Mouse (Mus musculus): ENCODE measurements around the gene Spdye4c. TPM values are rescaled to one million over a fixed set of nuclear protein-coding genes. Genes with fewer than 3 reads are reported as not detected.

Spdye4c gene
- total RNA-seq, 2 experiments from 2014 or later = not detected

DNA sequence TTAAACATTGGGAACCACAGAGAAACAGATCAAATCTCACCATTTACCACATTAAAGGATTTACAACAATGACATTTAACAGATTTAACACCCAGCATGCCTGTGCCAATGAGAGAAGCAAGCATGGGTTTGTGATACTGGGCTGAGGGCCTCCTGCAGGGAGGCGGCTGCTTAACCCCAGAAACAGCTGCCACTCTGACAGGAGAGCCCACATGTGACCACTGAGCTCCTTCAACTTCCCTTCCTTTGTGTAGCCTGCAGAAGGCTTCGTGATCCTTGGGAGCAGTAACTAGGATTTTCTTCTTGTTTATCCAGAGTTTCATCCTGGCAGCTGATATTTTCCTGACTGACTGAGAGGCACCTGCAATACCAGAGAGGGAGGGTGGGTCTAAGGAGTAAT is 10.5 kb downstream of the Spdye4c start:
- DNase-seq (ENCODE audit: low spot score in 2 of 2) = no peak

DNA sequence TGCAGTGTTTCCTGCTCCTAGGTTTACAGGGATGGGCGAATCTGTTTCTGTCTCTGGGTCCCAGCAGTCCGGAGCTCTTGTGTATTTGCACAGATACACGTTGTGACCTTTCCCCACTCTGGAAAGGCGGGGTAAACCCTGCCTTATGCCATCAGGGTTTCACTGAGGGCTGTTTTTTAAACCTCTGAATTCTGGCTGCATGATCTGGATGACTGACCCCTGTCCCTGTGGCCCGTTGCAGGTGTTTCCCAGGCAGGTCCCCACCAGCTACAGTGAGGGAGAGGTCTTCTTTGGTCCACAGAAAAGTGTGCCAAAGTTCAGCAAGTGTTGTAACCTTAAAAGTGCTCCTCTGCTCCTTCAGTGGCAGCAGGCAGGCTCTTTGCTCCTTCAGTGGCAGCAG is 18.3 kb downstream of the Spdye4c start:
- no peak for DNase-seq (ENCODE audit: low spot score in 2 of 2)

DNA sequence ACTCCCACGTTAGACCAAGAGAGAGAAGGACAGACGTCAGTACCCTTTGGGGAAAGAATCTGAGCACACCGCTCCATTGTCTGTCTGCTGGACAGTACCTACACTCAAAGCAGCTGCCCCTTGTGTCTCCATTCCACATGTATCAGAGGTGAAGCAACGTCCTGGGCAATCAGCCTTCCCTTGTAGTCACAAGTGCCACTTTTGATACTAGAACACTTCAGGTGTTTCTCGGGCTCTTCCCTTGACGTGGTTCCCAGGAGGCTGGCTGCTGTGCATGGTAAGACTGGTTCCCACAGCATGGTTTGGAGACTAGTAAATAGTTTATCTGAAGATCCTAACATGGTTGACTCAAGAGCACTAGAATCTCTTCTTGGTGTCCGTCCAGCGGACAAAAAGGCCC is 20.2 kb downstream of the Spdye4c start:
- no peak for DNase-seq (ENCODE audit: low spot score in 2 of 2)

DNA sequence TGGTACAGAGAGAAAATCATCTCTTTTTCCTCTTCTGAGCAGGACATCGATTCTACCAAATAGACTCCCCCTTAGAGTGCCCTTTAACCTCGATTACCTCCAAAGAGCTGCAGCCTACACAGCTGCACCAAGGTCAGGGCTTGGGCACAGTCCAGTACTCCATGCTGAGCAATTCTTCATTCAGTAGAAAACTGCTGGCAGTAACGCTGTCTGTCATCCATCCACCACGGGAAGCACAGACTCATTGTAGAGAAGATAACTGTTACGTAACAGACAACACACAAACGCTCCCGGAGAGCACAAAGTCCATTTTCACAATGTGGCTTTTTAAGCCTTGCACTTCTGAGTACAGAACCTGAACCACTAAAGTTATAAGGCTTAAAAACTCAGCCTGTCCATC is 21.3 kb downstream of the Spdye4c start:
- no peak for DNase-seq (ENCODE audit: low spot score in 2 of 2)

DNA sequence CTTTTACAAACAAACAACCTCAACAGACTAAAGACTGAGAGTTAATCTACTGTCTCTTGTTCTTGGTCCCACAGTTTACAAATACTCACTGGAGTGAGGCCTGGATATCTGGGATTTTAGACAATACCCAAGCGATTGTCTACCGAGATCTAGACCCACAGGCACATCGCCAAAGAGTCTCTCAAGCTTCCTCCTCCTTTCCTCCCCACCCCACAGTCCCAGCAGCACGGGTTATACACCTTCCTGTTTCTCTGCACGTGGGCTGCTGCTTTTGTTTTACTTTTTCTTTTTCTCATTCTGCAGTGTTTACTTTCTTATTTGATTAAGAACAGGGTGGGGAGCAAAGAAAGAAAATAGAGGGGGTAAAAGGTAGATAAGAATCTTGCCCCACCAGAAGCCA is 22.4 kb downstream of the Spdye4c start:
- DNase-seq (ENCODE audit: low spot score in 2 of 2) = no peak

DNA sequence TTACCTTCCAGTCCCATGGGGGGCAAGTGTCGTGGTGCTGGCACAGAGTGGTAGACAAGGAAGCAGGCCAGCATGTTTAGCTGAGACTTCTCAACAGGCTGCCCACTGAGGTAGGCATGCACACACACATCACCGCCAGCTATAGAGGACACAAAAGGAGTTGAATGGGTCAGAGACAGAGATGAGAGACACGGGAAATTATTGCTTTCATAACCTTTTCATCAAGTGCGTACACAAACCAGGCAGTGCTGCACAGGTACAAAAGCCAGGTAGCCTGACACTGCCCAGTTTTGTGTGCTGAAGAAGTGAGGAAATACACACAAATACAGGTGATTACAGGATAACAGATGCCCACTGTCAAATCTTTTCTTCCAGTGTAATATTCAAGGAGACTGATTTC is 24.4 kb downstream of the Spdye4c start:
- DNase-seq (ENCODE audit: low spot score in 2 of 2) = no peak

DNA sequence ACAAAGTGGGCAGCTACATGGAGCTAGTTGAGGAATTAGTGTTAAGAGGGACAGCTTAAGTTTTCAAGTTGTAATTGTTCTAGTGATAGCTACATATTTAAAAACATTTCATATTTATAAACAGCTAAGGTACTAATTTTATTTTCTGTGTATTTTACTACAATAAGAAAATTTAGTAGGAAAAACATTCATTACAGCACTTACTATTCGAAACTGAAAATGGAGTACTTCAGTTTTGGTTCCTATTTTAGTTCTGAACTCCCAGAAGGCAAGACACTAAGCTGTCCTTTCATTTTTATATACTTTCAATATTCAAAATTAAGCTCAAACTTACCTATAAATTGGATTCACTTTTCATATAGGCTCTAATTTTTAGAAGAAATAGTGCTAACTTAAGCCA is 29.6 kb downstream of the Spdye4c start:
- DNase-seq (ENCODE audit: low spot score in 2 of 2) = no peak

Other genes starting within 250 kb of the Spdye4c start
- 10 to 100 TPM; 54.6 to 57.0 TPM for gene Anapc1, start 96.2 kb downstream of the Spdye4c start, total RNA-seq (2021)
- gene Mertk, start 107.7 kb downstream of the Spdye4c start, total RNA-seq (2021) = 10 to 100 TPM; 23.2 to 26.4 TPM
- gene Tmem87b, start 226.9 kb downstream of the Spdye4c start, total RNA-seq (2021) = 10 to 100 TPM; 32.1 to 33.9 TPM

Data from left cerebral cortex, adult 18-20 months (tissue).